Mouse (Mus musculus) kidney, postnatal 25 days (tissue): ENCODE data around the gene Sorcs3.

Source experiments
- DNase-seq, 2 experiments: peaks; one replicate each; pipeline ENCODE4 v3.0.0; 2021; ENCODE audit warnings: mixed read lengths in 2 of 2

Sorcs3 gene

GRCm38 (mm10) chr19:48727048-48727447 lies 521.2 kb downstream of the Sorcs3 start:
- no peak for DNase-seq

DNA sequence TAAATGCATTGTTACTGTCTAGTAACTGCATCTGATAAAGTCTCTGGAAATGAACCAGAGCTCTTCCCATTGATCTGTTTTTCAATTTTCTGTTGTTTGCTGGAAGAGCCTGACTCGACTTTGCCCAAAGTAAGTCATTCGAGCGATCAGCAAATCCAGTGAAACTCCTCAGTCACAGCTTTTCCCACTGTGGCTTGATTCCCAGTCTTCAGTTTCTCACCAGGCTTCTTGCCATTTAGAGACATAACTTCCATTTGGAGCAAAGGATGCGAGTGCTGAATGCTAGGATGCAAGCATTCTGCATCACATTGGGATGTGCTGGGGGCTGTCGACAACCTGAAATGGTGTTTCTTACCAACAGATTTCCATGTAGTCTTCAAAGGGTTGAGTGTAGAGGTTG lies 521.8 kb downstream of the Sorcs3 start:
- DNase-seq = no peak

DNA sequence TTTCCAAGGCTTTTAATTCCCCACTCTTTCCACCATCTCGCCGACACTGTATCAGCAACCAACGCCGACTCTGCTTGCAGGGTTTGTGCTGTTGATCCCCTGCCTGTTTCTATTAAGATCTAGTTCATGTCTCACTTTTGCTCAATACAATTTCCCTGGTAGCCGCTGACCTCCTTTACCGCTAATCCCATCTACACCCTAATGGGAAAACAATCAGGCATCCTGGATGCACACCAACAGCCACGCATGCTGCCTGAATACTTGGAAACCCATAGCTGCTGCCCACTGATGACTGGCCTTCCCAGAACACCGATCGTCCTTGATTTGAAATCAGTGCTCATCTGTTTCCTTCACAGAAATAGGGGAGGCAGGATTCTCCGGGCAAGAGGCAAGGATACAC lies 525.9 kb downstream of the Sorcs3 start:
- DNase-seq = no peak

DNA sequence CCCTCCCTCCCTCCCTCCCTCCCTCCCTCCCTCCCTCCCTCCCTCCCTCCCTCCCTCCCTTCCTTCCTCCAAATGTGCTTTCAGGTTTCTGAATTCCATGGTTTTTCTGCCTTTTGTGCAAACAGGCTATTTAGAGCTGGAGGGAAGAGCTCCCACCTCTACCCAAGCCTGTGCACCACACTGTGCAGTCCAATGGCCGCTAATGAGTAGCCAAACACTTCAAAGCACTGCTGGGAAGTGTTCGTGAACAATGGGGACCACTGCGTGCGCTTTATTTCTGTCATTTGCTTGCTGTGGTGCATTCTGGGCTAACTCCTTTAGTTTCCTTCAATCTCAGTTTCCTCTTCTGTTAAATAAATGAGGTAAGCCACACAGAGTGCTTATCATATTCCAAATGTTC lies 528.5 kb downstream of the Sorcs3 start:
- DNase-seq = no peak

DNA sequence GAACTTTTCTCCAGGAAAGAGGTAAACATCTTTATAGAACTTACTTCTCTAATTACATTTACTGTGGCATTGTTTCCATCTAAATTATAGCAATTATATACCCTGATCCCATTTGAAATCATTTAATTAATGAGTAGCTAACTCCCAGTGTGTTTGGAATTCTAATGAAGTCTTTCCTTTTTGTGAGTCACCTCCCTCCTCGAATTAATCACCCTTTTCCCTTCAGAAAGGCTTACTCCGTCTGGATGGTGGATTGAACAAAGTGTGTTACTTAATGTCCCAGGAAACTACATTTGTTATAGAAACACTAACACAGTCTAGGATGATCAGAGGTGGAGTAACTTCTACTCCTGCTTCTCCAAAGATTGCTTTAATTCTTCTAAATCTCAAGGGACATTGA lies 531.7 kb downstream of the Sorcs3 start:
- DNase-seq = no peak

DNA sequence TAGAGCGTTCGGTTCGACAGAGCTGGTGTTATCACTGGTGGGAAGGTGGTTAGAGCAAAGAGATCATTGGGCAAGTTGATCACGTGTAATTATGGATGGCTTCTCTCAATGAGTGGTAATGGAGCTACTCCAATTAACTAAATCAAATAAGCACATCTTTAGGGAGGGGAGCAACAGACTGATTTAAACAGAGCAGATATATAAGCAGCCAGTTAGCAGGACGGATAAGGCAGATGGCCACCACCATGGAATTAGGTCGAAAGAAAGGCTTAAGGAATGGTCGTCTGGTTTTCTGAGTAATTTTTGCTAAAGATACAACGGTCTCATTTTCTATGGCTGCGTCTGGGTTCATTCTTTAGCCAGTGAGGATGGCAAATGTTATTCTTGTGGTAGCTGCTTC lies 549.3 kb downstream of the Sorcs3 start:
- no peak for DNase-seq

GRCm38 (mm10) chr19:48756831-48757230 lies 551.0 kb downstream of the Sorcs3 start:
- DNase-seq = peak; percentile 43 to 55

DNA sequence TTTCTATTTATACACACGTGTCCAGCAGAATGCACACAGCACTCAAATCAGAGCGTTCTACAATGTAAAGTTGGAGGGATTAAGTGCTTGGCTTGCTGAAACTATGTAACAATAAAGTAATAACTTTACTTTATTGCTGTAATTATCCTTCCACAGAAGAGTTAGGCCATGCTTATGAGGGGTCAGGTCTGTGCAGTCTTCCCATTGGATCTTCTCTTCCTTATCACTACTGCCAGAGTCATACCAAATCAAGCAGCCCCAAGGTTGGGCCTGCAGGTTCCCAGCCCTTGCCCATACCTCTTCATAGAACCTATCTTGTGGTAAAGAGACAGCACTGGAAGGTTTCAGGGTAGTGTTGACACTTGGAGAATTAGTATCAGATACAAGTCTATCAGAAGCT lies 560.7 kb downstream of the Sorcs3 start:
- no peak for DNase-seq

GRCm38 (mm10) chr19:48771565-48771964 lies 565.7 kb downstream of the Sorcs3 start:
- DNase-seq = no peak

GRCm38 (mm10) chr19:48779095-48779765 lies 573.4 kb downstream of the Sorcs3 start:
- no peak for DNase-seq

GRCm38 (mm10) chr19:48780813-48781212 lies 575.0 kb downstream of the Sorcs3 start:
- no peak for DNase-seq

DNA sequence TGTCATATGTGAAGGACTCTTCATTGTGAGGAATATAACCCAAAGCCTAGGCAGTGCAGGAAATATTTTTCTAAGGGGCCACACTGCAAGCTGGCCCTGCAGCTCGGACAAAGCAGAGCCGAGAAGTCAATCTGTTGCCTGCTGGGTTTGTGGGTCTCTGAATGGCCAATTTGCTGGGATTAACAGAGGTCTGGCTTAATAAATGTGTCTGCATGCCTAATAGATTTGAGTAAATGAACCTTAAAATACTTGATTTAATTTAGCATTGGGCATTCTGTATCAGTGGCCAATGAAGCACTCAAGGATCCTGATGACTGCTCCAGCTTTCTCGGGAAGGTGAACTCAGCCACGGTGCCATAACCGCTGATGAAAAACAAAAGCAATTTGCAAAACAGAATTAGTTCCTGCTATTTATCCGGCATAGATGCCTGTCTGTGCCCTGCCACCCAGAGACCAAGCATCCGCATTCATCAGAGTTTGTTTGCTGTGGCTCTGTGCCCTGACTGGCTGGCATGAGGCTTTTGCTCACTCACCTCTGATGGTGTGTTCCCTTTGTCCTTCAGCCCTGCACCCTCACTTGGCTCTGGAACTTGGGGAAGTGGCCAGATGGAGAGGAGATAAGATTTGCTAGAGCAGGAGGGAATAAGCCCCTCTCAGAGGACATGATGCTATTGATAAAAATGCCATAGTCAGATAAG lies 576.3 kb downstream of the Sorcs3 start:
- DNase-seq = peak; percentile 47 to 66

DNA sequence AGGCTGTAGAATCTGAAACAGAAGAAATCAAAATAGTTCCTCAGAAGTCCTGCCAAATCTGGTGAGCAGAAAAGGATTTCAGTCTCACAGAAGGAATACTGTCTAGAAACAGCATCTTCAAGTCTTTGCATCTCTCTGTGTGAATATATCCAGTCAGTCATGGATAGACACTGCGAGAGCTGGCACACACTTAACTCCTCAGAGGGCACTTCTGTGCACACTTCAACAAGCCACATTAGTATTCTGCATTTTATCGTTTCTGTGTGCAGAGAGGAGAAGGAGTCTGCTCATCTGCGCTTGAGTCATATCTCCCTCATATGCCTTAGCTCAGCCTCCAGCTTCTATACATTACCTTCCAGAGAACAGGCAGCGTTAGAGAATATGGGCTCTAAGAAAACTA lies 581.4 kb downstream of the Sorcs3 start:
- no peak for DNase-seq

DNA sequence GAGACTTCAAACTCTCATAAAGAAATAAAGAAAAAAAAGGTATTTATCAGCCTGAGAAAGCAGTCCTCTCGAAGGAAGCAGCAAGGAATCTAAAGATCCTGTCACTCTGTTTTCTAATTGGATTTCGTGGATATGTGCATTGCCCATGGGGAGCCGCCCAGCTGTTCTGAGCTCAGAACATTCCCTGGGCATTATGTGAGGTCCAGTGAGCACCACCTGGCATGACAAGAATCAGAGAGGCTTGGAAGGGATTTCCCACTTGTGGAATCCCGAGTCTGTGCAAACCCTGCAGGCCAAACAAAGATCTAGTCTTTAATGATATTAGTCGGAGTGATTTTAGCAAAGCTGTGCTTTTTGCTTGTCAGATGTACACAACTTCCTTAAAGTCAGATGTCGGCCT lies 598.7 kb downstream of the Sorcs3 start:
- no peak for DNase-seq

DNA sequence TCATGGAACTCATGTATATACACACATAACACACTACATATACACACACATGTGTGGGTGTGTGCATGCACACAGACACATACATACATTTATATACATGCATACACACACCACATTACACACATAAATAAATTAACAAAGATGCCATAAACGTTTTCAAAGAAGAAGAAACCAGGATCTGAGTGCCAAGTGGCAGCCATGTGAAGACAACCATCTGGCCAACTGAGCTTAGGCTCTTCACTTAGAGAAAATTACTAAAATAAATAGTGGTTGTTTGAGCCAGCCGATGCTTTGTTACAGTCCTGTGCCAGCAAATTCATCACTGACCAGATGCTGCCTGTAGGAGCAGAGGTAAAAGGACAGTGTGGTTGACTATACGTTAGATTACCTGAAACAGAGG lies 605.7 kb downstream of the Sorcs3 start:
- no peak for DNase-seq

DNA sequence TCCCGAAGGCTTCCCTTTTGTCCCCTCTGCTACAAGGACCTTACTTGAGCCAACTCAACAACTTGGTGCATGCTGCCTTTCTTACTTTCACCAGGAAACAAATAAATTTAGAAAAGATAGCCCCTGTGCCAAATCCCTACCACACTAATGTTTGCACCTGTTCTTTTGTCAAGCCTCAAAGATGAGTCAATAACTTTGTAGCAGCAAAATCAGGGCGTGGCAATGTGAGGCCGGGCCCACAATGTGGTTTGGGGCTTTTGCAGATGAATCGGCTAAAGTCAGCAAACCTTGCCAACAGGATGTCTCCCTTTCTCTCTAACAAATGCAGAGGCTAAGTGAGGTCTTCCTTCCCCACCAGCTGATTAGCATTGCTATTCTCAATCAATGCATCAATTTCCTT lies 608.0 kb downstream of the Sorcs3 start:
- no peak for DNase-seq

- no peak for DNase-seq
Measured at GRCm38 (mm10) chr19:48815064-48815463, 609.2 kb downstream of the Sorcs3 start.

GRCm38 (mm10) chr19:48820493-48821282 lies 614.9 kb downstream of the Sorcs3 start:
- DNase-seq = no peak

- DNase-seq = no peak
Measured at GRCm38 (mm10) chr19:48821283-48821715, 615.5 kb downstream of the Sorcs3 start.

- no peak for DNase-seq
Measured at GRCm38 (mm10) chr19:48834342-48834741, 628.5 kb downstream of the Sorcs3 start.

DNA sequence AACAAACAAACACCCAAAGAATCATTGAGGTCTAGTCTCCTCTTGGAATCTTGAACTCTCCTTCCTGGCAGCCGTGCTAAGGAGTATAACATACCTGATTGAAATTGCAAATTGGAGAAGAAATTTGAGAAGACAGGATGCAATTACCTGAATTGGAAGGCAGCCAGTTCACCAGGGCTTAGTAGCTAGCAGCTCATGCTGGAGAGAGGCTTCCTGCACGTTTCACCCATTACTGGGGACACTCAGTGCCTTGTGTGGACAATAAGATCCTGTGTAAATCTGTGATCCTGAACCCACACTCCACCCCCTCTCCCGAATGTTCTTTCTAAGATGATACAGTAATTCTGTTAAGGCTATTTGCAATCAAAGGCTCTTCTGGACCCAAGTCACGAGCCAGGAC lies 633.6 kb downstream of the Sorcs3 start:
- DNase-seq = peak; percentile 18 to 35

DNA sequence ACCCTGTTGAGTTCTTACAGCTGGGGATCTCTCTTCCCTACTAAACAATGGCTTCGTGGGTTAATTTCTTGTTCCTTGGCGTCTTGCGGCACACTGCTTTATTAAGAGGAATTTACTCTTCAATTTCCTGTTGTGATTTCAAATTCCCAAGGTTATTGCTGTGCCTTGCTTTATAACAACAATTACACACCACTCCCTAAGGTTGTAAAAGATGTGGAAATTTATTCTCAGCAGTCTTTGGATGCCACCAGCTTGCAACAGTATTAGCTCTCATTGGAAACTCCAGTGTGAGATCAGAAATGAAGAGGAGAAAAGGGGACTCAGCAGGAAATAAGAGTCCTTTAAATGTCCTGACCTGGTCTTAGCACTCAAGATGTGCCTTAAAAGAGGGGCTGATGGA lies 641.9 kb downstream of the Sorcs3 start:
- no peak for DNase-seq

DNA sequence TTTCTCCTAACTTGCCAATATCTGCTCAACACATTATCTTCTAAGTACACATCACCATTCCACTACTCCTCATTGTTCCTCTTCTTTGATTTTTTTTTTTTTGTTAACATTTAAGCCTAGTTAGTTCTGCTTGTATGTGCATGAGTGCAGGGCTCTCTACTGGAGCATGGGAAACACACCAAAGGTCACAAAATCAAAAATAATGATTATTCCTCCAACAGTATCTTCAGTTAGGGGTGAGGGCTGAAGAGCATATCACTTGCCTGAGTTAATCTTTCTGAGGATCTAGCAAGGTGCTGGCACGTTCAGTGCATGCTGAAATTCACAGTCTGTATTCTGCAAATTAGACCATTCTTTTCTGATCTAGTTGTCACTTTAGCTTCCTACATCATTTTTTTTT lies 644.6 kb downstream of the Sorcs3 start:
- no peak for DNase-seq
